Mouse (Mus musculus) left cerebral cortex, adult 6 months (tissue): Measurements from ENCODE around the gene Efemp1. TPM values are rescaled to one million over a fixed set of nuclear protein-coding genes. Genes with fewer than 3 reads are reported as not detected.

Source experiments
- long read RNA-seq, 2 experiments: library from polyadenylated mRNA; unstranded; transcript quantifications; one replicate each; pipeline ENCODE4 v2.0.0; 2019 to 2020
- polyA plus RNA-seq: library from polyadenylated mRNA; unstranded; fragments of <200 nt; fragmentation: Nextera tagmentation; gene quantifications from 2 replicates; pipeline ENCODE4 v1.2.3, GENCODE M21; 2021

The Efemp1 gene
- polyA plus RNA-seq, result 28.7 and 38.9 TPM in 2 replicates
- long read RNA-seq, experiment 1, transcript Efemp1-201 (11 exons, 2,037 nt), result major isoform, 21 of 30 reads
- long read RNA-seq, experiment 1, partial matches to known transcripts, result 0 of 30 reads
- long read RNA-seq, experiment 1, other reads (novel, unspliced or antisense), result 9 of 30 reads
- long read RNA-seq, experiment 2, partial matches to known transcripts, result 9 of 10 reads
- long read RNA-seq, experiment 2, other reads (novel, unspliced or antisense), result 0 of 10 reads

DNA sequence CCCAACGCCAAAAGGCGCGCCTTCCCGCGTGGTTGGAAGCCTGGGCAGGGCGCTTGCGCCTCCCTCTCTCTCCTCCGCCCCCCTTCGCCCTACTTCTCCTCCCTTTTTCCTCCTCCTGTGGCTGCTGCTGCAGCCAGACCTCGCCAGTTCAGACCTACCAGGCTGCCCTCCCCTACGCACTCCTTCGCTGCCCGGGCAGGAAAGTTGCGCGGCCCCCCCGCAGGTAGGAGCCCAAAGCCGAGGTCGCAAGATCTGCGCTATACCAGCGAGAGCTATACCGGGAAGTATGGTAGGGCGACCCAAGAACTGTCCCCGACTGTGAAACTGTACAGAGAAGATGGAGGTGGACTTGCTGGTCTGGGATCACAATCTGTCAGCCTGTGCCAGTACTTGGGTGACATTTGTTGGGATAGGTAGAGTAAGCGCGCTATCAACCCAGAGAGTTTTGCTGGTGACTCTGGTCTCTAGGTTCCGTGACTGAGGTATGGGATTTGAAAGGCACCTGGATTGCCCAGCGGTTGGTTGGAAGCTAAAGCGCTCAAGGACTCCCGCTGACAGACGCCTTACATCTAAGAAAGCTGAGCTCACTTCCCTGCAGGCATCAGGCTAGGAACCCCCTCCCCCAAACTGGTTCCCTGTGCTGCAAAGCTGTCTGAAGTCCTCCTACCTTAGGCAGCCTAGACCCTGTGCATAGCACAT, at the start of gene Efemp1:
Efemp1 (plus strand) TSS at position 103 of the 699 bp plus-strand sequence.

